Mouse (Mus musculus) stomach, embryonic 16.5 days (tissue): ENCODE measurements around the gene Ankrd54. TPM values are rescaled to one million over a fixed set of nuclear protein-coding genes. Genes with fewer than 3 reads are reported as not detected.
"Not testable (repeated sequence)": the region's sequence is repeated elsewhere in the genome, so short reads cannot be mapped to it uniquely, and the experiment has no call there.

Experiments used
- ATAC-seq: fragments of 200-750 bp; cut with Nextera tagmentation; 2 replicates; pipeline ENCODE4 v1.8.0; 2017; ENCODE audit warnings: moderate number of reproducible peaks, moderate TSS enrichment; ENCODE audit not compliant: insufficient read depth, low FRiP score
- H3K27ac ChIP-seq: fragments of 300-500 bp; sonication (generic); 2 replicates; pipeline ENCODE4 v1.5.1; 2014; ENCODE audit warnings: low read length
- H3K27me3 ChIP-seq: fragments of 300-500 bp; sonication (generic); 2 replicates; pipeline ENCODE4 v1.6.1; 2014; ENCODE audit warnings: low read length, control low read depth, mixed read lengths; ENCODE audit not compliant: control insufficient read depth, insufficient read depth
- H3K36me3 ChIP-seq: fragments of 300-500 bp; sonication (generic); 2 replicates; pipeline ENCODE4 v1.6.1; 2014; ENCODE audit warnings: low read length; ENCODE audit not compliant: control insufficient read depth, insufficient read depth
- H3K4me1 ChIP-seq: fragments of 300-500 bp; sonication (generic); 2 replicates; pipeline ENCODE4 v1.6.1; 2014; ENCODE audit warnings: low read length, control low read depth, mixed read lengths; ENCODE audit not compliant: control insufficient read depth, insufficient read depth
- H3K4me2 ChIP-seq: fragments of 300-500 bp; sonication (generic); 2 replicates; pipeline ENCODE4 v1.6.1; 2014; ENCODE audit warnings: low read depth, low read length, mixed read lengths
- H3K4me3 ChIP-seq: fragments of 300-500 bp; sonication (generic); replicated peaks from 2 replicates; pipeline ENCODE4 v1.5.1; 2014; ENCODE audit warnings: mild to moderate bottlenecking, low read length
- H3K9ac ChIP-seq: fragments of 300-500 bp; sonication (generic); 2 replicates; pipeline ENCODE4 v1.6.1; 2014; ENCODE audit warnings: low read length
- H3K9me3 ChIP-seq: fragments of 300-500 bp; sonication (generic); replicated peaks from 2 replicates; pipeline ENCODE4 v1.6.1; 2016; ENCODE audit warnings: low read length, control low read depth; ENCODE audit not compliant: control insufficient read depth
- WGBS: fragments of 180-500 bp; shearing (Covaris S2); extraction: QIAGEN DNeasy Blood & Tissue Kit; methylation state at CpG from one replicate; pipeline ENCODE4 v1.1.7; 2014; 5-methylcytosine and 5-hydroxymethylcytosine counted together
- polyA plus RNA-seq: library from polyadenylated mRNA; unstranded; fragments of >200 nt; fragmentation: Nextera tagmentation; extraction: Ambion mirVana; gene quantifications from 2 replicates; pipeline ENCODE4 v1.2.1, GENCODE M21; 2015

The Ankrd54 gene
- polyA plus RNA-seq, 1 experiment from 2014 or later, result 35.8 TPM

- Histone ChIP-seq H3K9me3 (no peaks in the 10 kb centered on the region), H3K4me3 (peak within 1 kb of the TSS; percentile 56), H3K4me1 (peaks cover 14% of the 10 kb centered on the region; the same call in 1 of the 2 replicates), H3K4me2 (peak within 1 kb of the TSS; percentile 84), H3K27ac (peak within 1 kb of the TSS; percentile 41; the same call in 1 of the 2 replicates), H3K36me3 (no peaks in the 10 kb centered on the region; the same call in 1 of the 2 replicates), H3K9ac (peak within 1 kb of the TSS; percentile 67), H3K27me3 (peaks cover 27% of the 10 kb centered on the region)
- no peak for ATAC-seq
- WGBS, result 70% methylated on average over 6 of the region's 6 CpGs
Observed at GRCm38 (mm10) chr15:79041585-79041984, 21.1 kb downstream of the Ankrd54 start, which contains the start of gene Galr3. Galr3 (plus strand) TSS chr15:79041885.

- WGBS, result 17% methylated on average over 24 of the region's 24 CpGs
- H3K27me3 ChIP-seq, result peaks cover 27% of the 10 kb centered on the region
- ATAC-seq, result no peak
Observed at GRCm38 (mm10) chr15:79040501-79041416, 21.9 kb downstream of the Ankrd54 start.

GRCm38 (mm10) chr15:79038853-79039252 is 23.8 kb downstream of the Ankrd54 start:
- H3K27me3 ChIP-seq, result peaks cover 26% of the 10 kb centered on the region
- peak; percentile 78 for ATAC-seq
- H3K9me3 ChIP-seq, result no peaks in the 10 kb centered on the region
- 19% methylated on average over 7 of the region's 7 CpGs for WGBS
- no peak overlapping the region for H3K27ac ChIP-seq
- H3K9ac ChIP-seq, result no peak overlapping the region
- peaks cover 14% of the 10 kb centered on the region; the same call in 1 of the 2 replicates for H3K4me1 ChIP-seq
- H3K36me3 ChIP-seq, result no peaks in the 10 kb centered on the region; the same call in 1 of the 2 replicates
- no peak overlapping the region for H3K4me2 ChIP-seq
- no peak overlapping the region for H3K4me3 ChIP-seq

More at GRCm38 (mm10) chr15:79040501-79041416, 21.9 kb downstream of the Ankrd54 start:
- H3K36me3 ChIP-seq, result no peaks in the 10 kb centered on the region; the same call in 1 of the 2 replicates
- peak overlapping the region; percentile 54 for H3K4me2 ChIP-seq
- peak overlapping the region; percentile 41; the same call in 1 of the 2 replicates for H3K27ac ChIP-seq
- H3K4me1 ChIP-seq, result peaks cover 14% of the 10 kb centered on the region; the same call in 1 of the 2 replicates
- peak overlapping the region; percentile 36 for H3K4me3 ChIP-seq
- H3K9me3 ChIP-seq, result no peaks in the 10 kb centered on the region
- H3K9ac ChIP-seq, result peak overlapping the region; percentile 67

- Histone ChIP-seq H3K4me2 (no peak overlapping the region), H3K4me3 (no peak overlapping the region), H3K4me1 (peaks cover 14% of the 10 kb centered on the region; the same call in 1 of the 2 replicates), H3K36me3 (no peaks in the 10 kb centered on the region; the same call in 1 of the 2 replicates), H3K9ac (no peak overlapping the region), H3K27ac (no peak overlapping the region; the same call in 1 of the 2 replicates), H3K9me3 (no peaks in the 10 kb centered on the region), H3K27me3 (peaks cover 21% of the 10 kb centered on the region)
- ATAC-seq, result no peak
- 73% methylated on average over 10 of the region's 10 CpGs for WGBS
Observed at GRCm38 (mm10) chr15:79038331-79038730, 24.4 kb downstream of the Ankrd54 start.

- peak; percentile 44; the same call in 1 of the 2 replicates for ATAC-seq
- no peak overlapping the region; the same call in 1 of the 2 replicates for H3K27ac ChIP-seq
- peaks cover 17% of the 10 kb centered on the region for H3K27me3 ChIP-seq
- no peak overlapping the region for H3K4me3 ChIP-seq
- WGBS, result 8% methylated on average over 14 of the region's 14 CpGs
- peaks cover 14% of the 10 kb centered on the region; the same call in 1 of the 2 replicates for H3K4me1 ChIP-seq
- peak overlapping the region; percentile 22; the same call in 1 of the 2 replicates for H3K9ac ChIP-seq
- H3K36me3 ChIP-seq, result no peaks in the 10 kb centered on the region; the same call in 1 of the 2 replicates
- H3K9me3 ChIP-seq, result no peaks in the 10 kb centered on the region
- 0 out of 2 replicates have a peak overlapping the region, but pooled peaks have one; percentile 22 for H3K4me2 ChIP-seq
Observed at GRCm38 (mm10) chr15:79037913-79038328, 24.8 kb downstream of the Ankrd54 start.

GRCm38 (mm10) chr15:79031908-79032307 is 30.8 kb downstream of the Ankrd54 start:
- H3K9ac ChIP-seq, ATAC-seq, H3K9me3 ChIP-seq, H3K27ac ChIP-seq, H3K27me3 ChIP-seq, H3K36me3 ChIP-seq: not testable (repeated sequence)
- 0 out of 2 replicates have a peak overlapping the region, but pooled peaks have one; percentile 5 for H3K4me3 ChIP-seq
- H3K4me2 ChIP-seq, result peak overlapping the region; percentile 94; the same call in 1 of the 2 replicates
- 85% methylated on average over 5 of the region's 5 CpGs for WGBS
- H3K4me1 ChIP-seq, result peaks cover 16% of the 10 kb centered on the region

GRCm38 (mm10) chr15:79030551-79031435 is 31.9 kb downstream of the Ankrd54 start:
- 1% methylated on average over 52 of the region's 52 CpGs for WGBS
- Histone ChIP-seq H3K9ac (peak overlapping the region; percentile 98), H3K4me3 (peak overlapping the region; percentile 85), H3K27ac (peak overlapping the region; percentile 95), H3K9me3 (no peaks in the 10 kb centered on the region), H3K4me2 (peak overlapping the region; percentile 94), H3K4me1 (peaks cover 25% of the 10 kb centered on the region), H3K27me3 (no peaks in the 10 kb centered on the region), H3K36me3 (no peaks in the 10 kb centered on the region)
- peak; percentile 87 for ATAC-seq

GRCm38 (mm10) chr15:79029519-79030241 is 33.0 kb downstream of the Ankrd54 start:
- 2% methylated on average over 11 of the region's 11 CpGs for WGBS

More at GRCm38 (mm10) chr15:79029519-79030241, 33.0 kb downstream of the Ankrd54 start:
- Histone ChIP-seq H3K9ac (peak overlapping the region; percentile 98), H3K36me3 (no peaks in the 10 kb centered on the region), H3K27ac (peak overlapping the region; percentile 96), H3K4me3 (peak overlapping the region; percentile 85), H3K27me3 (no peaks in the 10 kb centered on the region), H3K9me3 (no peaks in the 10 kb centered on the region), H3K4me1 (peaks cover 31% of the 10 kb centered on the region), H3K4me2 (peak overlapping the region; percentile 94)
- no peak for ATAC-seq
